20 mouse cellular contexts compared by ENCODE assay signal in the genomic region with DNA sequence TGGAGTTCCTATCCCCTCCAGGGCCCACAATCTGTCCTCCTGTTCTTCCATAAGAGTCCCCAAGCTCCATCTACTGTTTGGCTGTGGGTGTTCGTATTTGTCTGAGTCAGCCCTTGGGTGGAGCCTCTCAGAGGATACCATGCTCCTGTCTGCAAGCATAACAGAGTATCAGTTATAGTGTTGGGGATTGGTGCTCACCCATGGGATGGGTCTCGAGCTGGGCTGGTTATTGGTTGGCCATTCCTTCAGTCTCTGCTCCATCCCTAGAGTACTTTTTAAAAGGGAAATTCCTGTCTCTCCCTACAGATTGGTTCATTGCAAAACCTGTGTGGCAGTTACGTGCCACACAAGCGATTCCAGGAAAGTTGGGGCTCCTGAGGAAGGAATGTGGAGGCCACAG. TPM values are rescaled to one million over a fixed set of nuclear protein-coding genes. Genes with fewer than 3 reads are reported as not detected.
A peak's percentile ranks its signal among the peaks of the same experiment; 100 is the strongest.
DNase-seq lines count a peak whose midpoint lies in the region; ATAC-seq and TF ChIP-seq lines count a peak whose summit lies in the region.
"Had no signal": no experiment of that assay in that cellular context is flagged by ENCODE, and none has a peak within 500 bp of the region (broad histone marks: within the 10 kb centered on the region; RNA-seq: fewer than 3 reads in every experiment).

No protein-coding gene starts in this region.

- no peaks in the 10 kb centered on the region for H3K36me3 ChIP-seq in heart, embryonic 12.5 days
- H3K36me3 ChIP-seq in hindbrain, postnatal 0 days (ENCODE audit: insufficient read depth, low read length) = no peaks in the 10 kb centered on the region
- H3K36me3 ChIP-seq in hindbrain, embryonic 13.5 days = no peaks in the 10 kb centered on the region
- H3K36me3 ChIP-seq: embryonic facial prominence, embryonic 10.5 days; embryonic facial prominence, embryonic 12.5 days; forebrain, embryonic 15.5 days had no signal

- no peak overlapping the region for H3K4me3 ChIP-seq in heart, embryonic 12.5 days
- no peak overlapping the region for H3K4me3 ChIP-seq in hindbrain, postnatal 0 days (ENCODE audit: low read length)
- no peak overlapping the region for H3K4me3 ChIP-seq in hindbrain, embryonic 13.5 days
- H3K4me3 ChIP-seq: embryonic facial prominence, embryonic 10.5 days; embryonic facial prominence, embryonic 12.5 days; forebrain, embryonic 13.5 days; forebrain, embryonic 15.5 days had no signal

- H3K9ac ChIP-seq in heart, embryonic 12.5 days = no peak overlapping the region
- H3K9ac ChIP-seq in hindbrain, postnatal 0 days (replicated peaks; ENCODE audit: low read length) = no peak overlapping the region
- no peak overlapping the region for H3K9ac ChIP-seq in hindbrain, embryonic 13.5 days
- H3K9ac ChIP-seq: embryonic facial prominence, embryonic 12.5 days; forebrain, embryonic 13.5 days; forebrain, embryonic 15.5 days; forebrain, postnatal 0 days had no signal

- no peak overlapping the region for H3K4me2 ChIP-seq in heart, embryonic 12.5 days
- H3K4me2 ChIP-seq in hindbrain, postnatal 0 days (ENCODE audit: low read depth, low read length) = no peak overlapping the region
- H3K4me2 ChIP-seq in hindbrain, embryonic 13.5 days = no peak overlapping the region
- H3K4me2 ChIP-seq: embryonic facial prominence, embryonic 12.5 days; forebrain, embryonic 13.5 days; forebrain, embryonic 15.5 days had no signal

- DNase-seq in heart, adult 11 months = peak; percentile 93
- no peak for DNase-seq in hindbrain, postnatal 0 days (ENCODE audit: low spot score)
- DNase-seq in brain, adult 2 months (ENCODE audit: low read depth, low spot score) = peak; percentile 8
- no peak for DNase-seq in cerebellum, postnatal 14 days
- DNase-seq: adrenal gland, adult 8-10 months; adrenal gland, postnatal 14 days; adrenal gland, postnatal 36 days; cerebellum, adult 11 months; cerebellum, adult 18-20 months; cerebellum, adult 8-10 months; cerebellum, adult 9-11 months; forebrain, postnatal 0 days had no signal

- TF ChIP-seq CTCF in hindbrain, postnatal 0 days (IDR thresholded peaks at IDR 0.05; ENCODE audit: low read depth) = no peak

- ATAC-seq in heart, embryonic 12.5 days (ENCODE audit: insufficient number of reproducible peaks, low FRiP score) = no peak
- ATAC-seq in hindbrain, postnatal 0 days = no peak
- no peak for ATAC-seq in hindbrain, embryonic 13.5 days (ENCODE audit: low FRiP score)
- ATAC-seq: activated CD4-positive, CD25-positive, alpha-beta regulatory T cell, adult 4 months; forebrain, embryonic 13.5 days; forebrain, embryonic 15.5 days; Patski had no signal

- H3K27ac ChIP-seq in heart, embryonic 12.5 days (ENCODE audit: poor library complexity, severe bottlenecking) = no peak overlapping the region
- peak overlapping the region; percentile 34; the same call in 1 of the 2 replicates for H3K27ac ChIP-seq in hindbrain, postnatal 0 days
- H3K27ac ChIP-seq in hindbrain, embryonic 13.5 days = no peak overlapping the region
- H3K27ac ChIP-seq: embryonic facial prominence, embryonic 10.5 days; embryonic facial prominence, embryonic 12.5 days; forebrain, embryonic 13.5 days; forebrain, embryonic 15.5 days had no signal

- H3K4me1 ChIP-seq in heart, embryonic 12.5 days (replicated peaks) = peaks cover 11% of the 10 kb centered on the region
- H3K4me1 ChIP-seq in hindbrain, postnatal 0 days (ENCODE audit: insufficient read depth, low read length) = no peaks in the 10 kb centered on the region
- peaks cover 8% of the 10 kb centered on the region for H3K4me1 ChIP-seq in hindbrain, embryonic 13.5 days (replicated peaks)
- H3K4me1 ChIP-seq: embryonic facial prominence, embryonic 12.5 days; forebrain, embryonic 13.5 days had no signal

- no peaks in the 10 kb centered on the region for H3K27me3 ChIP-seq in heart, embryonic 12.5 days (replicated peaks)
- no peaks in the 10 kb centered on the region for H3K27me3 ChIP-seq in hindbrain, postnatal 0 days (ENCODE audit: insufficient read depth, low read length)
- no peaks in the 10 kb centered on the region for H3K27me3 ChIP-seq in hindbrain, embryonic 13.5 days
- H3K27me3 ChIP-seq: embryonic facial prominence, embryonic 12.5 days; forebrain, embryonic 13.5 days; forebrain, embryonic 15.5 days; Patski had no signal

- WGBS in heart, embryonic 12.5 days = 70% methylated on average over 4 of the region's 4 CpGs
- WGBS in hindbrain, postnatal 0 days = 85% methylated on average over 4 of the region's 4 CpGs
- WGBS in hindbrain, embryonic 13.5 days = 82% methylated on average over 4 of the region's 4 CpGs

- H3K9me3 ChIP-seq in heart, embryonic 12.5 days (replicated peaks) = no peaks in the 10 kb centered on the region; the same call in 1 of the 2 replicates
- H3K9me3 ChIP-seq in hindbrain, postnatal 0 days (ENCODE audit: low read length) = no peaks in the 10 kb centered on the region
- H3K9me3 ChIP-seq in hindbrain, embryonic 13.5 days = no peaks in the 10 kb centered on the region
- H3K9me3 ChIP-seq: embryonic facial prominence, embryonic 12.5 days; forebrain, embryonic 13.5 days; forebrain, embryonic 15.5 days had no signal

RNA-seq across cellular contexts. Expression of gene Scand1, which starts 36.3 kb away (rescaled TPM):
- 77.2 and 79.9 TPM in 2 replicates for polyA plus RNA-seq in heart, embryonic 12.5 days (2016; fragmentation: Nextera tagmentation; extraction: Ambion mirVana)
- total RNA-seq in hindbrain, postnatal 0 days (2014; rRNA removed) = 348 and 377 TPM in 2 replicates
- polyA plus RNA-seq in hindbrain, postnatal 0 days (2015; fragmentation: Nextera tagmentation; extraction: Ambion mirVana) = 129 and 132 TPM in 2 replicates
- 84.7 and 95.3 TPM in 2 replicates for polyA plus RNA-seq in hindbrain, embryonic 13.5 days (2015; fragmentation: Nextera tagmentation; extraction: Ambion mirVana)

RNA-seq across cellular contexts. Expression of gene Cnbd2, which starts 36.7 kb away (rescaled TPM):
- polyA plus RNA-seq in heart, embryonic 12.5 days (2016; fragmentation: Nextera tagmentation; extraction: Ambion mirVana) = 2.9 and 3.3 TPM in 2 replicates
- total RNA-seq in hindbrain, postnatal 0 days (2014; rRNA removed) = 1.7 and 3.3 TPM in 2 replicates
- 7.9 and 8.2 TPM in 2 replicates for polyA plus RNA-seq in hindbrain, postnatal 0 days (2015; fragmentation: Nextera tagmentation; extraction: Ambion mirVana)
- polyA plus RNA-seq in hindbrain, embryonic 13.5 days (2015; fragmentation: Nextera tagmentation; extraction: Ambion mirVana) = 6.3 and 7.7 TPM in 2 replicates

Comparison
In these comparisons a context has a peak if more than half of its experiments do, and no peak if none do; other contexts are left out.
1. DNase-seq: peak in heart, adult 11 months (single experiment) and brain, adult 2 months (single experiment); none in hindbrain, postnatal 0 days (single experiment) and cerebellum, postnatal 14 days (0 of 2).